Mouse (Mus musculus) megakaryocyte progenitor cell, adult 5-6 weeks (primary cell): Measurements from ENCODE around the gene Fam208a. TPM values are rescaled to one million over a fixed set of nuclear protein-coding genes. Genes with fewer than 3 reads are reported as not detected.

ENCODE experiments used
- ATAC-seq: replicated peaks from 2 replicates; pipeline ENCODE4 v1.8.0; 2016; ENCODE audit warnings: mild to moderate bottlenecking, moderate TSS enrichment, inconsistent platforms; ENCODE audit not compliant: poor library complexity
- total RNA-seq, 2 experiments: library from RNA; stranded (forward) in 1 of 2; stranded (reverse) in 1 of 2; fragments of 157-497, 149-512 nt in 1 of 2; fragments of 200-1000 nt in 1 of 2; gene quantifications; 2 replicates each; pipeline versions ENCODE4 v1.2.3 to v1.2.4; 2015 to 2017

Fam208a gene
- total RNA-seq, 2 experiments from 2014 or later: 22.8 to 33.9 TPM

GRCm38 (mm10) chr14:27413961-27414360, 14.7 kb upstream of the Fam208a start:
- ATAC-seq: peak; percentile 89

GRCm38 (mm10) chr14:27420816-27421215, 7.8 kb upstream of the Fam208a start:
- no peak for ATAC-seq

DNA sequence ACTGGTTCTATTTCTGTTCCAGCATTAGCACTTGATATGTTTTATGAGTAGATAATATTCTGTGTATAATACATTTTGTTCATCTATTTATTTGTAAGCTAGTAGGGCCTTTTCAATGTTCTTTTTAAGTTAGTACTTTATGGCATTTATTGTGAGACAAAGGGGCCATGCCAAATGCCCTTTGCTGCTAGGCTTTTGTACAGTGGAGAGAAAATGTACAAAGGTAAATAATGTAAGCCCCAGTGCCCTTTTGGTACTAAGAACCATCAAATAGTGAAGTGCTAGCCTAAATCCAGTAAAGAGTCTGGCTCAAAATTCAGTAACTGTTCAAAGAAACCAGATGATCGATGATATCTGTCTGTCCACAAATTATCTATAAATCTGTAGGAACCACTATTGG, 6.3 kb upstream of the Fam208a start:
- no peak for ATAC-seq

GRCm38 (mm10) chr14:27428973-27429711, 508 bp downstream of the Fam208a start:
- ATAC-seq: peak; percentile 72

- no peak for ATAC-seq
Observed at GRCm38 (mm10) chr14:27430280-27430679, 1.6 kb downstream of the Fam208a start.

DNA sequence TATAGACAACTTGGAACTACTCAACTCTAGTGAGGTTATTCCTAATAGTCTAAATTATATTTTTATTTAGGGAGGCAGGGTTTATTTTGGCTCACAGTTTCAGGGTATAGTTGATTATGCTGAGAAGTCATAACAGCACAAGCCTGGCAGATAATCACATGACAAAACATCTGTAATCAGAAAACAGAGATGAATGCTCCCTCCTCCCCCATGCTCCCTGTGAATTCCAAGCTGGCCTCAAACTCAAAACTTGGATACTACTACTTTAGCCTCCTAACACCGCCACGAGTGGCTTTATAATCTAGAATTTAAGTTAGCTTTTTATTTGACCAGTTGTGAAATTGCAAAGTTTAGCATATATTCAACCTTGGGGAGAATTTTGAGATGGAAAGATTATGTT, 3.4 kb downstream of the Fam208a start:
- ATAC-seq: no peak

GRCm38 (mm10) chr14:27436116-27436515, 7.5 kb downstream of the Fam208a start:
- no peak for ATAC-seq

GRCm38 (mm10) chr14:27436826-27437225, 8.2 kb downstream of the Fam208a start:
- no peak for ATAC-seq

- peak; percentile 60; the same call in 1 of the 2 replicates for ATAC-seq
Observed at GRCm38 (mm10) chr14:27440921-27441320, 12.3 kb downstream of the Fam208a start.

GRCm38 (mm10) chr14:27444851-27445281, 16.2 kb downstream of the Fam208a start:
- ATAC-seq: no peak

DNA sequence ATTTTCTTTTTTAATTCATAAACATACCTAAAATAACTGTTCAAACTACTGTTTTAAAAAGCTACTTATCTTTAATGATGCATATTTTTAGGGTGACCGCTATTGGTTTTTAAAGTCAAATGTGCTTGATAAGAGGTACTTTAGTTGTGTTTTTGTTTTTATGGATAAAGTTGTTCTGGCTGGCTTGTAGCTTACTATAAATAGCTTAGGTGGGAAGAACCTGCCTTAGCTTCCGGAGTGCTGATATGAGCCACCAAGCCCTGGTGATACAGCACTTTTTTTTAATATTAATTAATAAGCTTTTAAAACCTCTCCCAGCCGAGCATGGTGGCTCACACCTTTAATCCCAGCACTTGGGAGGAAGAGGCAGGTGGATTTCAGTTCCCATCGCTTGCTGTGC, 18.3 kb downstream of the Fam208a start:
- peak; percentile 64 for ATAC-seq

DNA sequence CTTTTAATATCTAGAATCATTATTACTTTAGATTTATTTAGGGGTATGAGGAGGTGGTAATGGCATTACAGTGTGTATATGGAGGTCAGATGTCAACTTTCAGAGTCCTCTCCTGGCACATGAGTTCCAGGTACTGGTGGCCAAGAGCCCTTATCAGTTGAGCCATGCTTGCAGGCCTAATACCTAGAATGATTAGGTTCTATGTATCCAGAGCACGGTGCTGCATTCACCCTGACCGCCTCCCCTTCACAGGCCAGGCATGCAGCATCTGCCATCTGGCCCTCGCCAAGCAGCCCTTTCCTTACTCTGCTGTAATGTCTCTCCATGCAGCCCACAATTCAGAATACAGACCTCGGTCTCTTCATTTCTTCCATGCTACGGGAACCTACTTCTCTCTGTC, 62.8 kb downstream of the Fam208a start:
- no peak for ATAC-seq

DNA sequence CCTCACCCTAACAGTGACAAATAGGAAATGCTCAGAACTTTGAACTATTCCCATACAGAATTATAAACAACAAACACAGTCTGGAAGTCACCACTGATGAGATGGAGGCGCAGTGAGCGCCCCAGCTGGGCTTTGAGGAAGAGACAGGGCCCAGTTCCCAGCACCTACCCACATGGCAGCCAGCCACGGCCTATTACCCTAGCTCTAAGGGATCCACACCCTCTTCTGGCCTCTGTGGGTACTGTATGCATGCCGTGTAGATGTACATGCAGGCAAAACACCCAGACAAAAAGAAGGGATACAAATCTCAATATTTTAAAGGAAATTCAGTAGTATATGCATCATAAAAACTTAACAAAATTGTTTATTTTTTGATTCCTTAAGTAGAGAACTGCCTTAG, 64.9 kb downstream of the Fam208a start:
- peak; percentile 65 for ATAC-seq

DNA sequence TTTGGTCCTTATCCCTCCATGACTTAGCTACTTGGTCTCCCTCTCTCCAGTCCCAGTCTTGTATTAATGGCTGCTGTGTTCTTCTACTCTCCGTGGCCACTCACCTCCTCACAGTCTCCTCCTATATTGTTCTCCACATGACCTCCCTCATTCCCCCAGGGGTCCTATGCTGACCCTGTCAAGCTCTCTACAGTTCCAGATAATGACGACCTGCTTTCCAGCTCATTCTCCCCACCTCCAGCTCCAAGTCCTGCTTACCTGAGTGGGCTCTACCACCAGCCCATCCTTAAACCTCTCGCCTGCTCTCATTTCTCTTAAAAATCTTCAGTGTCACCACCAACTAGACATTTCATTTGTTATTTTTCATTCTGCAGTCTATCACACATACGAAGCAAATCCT, 72.5 kb downstream of the Fam208a start:
- no peak for ATAC-seq

DNA sequence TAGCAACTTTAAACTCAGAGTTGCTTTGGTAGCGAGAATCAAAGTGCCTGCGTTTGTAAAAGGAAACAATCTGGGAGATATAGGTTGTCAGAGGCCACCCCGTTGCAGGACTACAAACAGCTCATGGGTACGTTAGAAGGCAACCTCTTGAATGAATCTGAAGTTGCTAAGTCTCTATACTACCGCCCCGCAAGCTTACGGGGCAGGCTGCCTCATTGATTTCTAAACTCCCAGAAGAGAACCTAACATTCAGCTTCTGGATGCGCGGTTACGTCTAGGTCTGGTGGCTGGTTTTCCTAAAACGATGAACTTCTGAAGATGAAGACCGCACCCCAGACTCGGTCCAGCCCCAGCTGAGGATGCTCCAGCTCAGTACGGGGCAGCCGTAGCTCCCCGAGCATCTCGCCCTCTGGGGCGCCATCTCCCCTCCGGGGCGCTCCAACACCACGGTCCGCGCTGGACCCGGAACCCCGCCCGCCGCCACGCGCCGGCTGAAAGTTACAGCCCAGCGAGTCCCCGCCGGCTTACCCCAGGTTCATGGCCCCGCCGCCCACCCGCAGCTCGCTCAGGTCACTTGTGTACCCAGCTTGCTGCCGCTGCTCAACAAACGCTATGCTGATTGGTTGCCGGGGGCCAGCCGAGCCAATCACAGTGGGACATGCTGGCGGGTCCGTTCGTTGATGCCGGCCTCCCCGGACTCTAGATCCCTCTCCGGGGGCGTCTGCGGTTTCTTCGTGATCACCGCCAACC, 79.4 kb downstream of the Fam208a start, which contains the start of gene Ccdc66:
Ccdc66 (minus strand) TSS at position 567 of the 750 bp plus-strand sequence.
- ATAC-seq: peak; percentile 99

DNA sequence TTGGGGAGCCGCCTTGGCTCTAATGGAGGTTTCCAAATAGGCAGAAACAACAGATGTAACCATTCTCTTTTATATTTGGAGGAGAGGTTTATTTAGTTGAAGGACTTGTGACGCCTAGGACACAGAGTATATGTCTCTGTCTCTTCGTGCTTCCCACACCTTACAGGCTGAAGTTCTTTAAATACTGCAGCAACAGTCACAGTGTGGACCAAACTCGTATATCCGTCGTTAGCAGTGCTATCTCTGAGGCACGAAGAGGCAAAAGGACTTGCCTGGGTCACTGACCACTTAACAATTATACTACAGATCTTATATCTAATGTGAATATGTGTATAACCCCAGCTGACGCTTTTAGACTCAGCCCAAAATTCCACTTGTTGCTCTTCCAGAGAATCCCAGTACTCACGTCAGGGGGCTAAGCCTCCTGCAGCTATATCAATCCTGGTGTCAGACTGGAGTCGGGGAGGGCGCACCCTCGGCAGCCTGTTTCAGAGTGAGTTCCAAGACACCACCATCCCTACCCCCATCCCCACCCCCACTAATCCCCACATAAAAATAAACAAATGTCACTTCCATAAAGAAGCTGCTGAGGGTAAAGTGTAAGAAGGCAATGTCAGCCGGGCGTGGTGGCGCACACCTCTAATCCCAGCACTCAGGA, 80.1 kb downstream of the Fam208a start:
- no peak; the same call in 1 of the 2 replicates for ATAC-seq

DNA sequence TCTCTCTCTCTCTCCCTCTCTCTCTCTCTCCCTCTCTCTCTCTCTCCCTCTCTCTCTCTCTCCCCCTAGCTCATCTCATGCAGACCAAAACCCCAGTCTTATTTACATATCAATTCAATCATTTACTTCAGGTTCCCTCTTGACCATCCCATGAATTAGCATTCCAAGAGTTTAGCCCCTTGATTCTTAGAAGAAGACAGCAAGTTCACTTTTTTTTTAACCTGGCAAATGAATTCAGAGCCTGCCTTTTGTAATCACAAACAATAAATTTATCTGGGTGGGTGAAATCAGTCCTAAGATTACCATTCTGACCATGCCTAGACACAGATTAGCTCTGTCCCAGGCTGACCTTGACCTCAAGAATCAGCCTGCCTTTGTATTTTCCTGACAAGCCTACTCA, 95.9 kb downstream of the Fam208a start:
- ATAC-seq: no peak
